Mouse (Mus musculus) erythroblast, embryonic 14.5 days (primary cell): ENCODE results near the gene Pigv. TPM values are rescaled to one million over a fixed set of nuclear protein-coding genes. Genes with fewer than 3 reads are reported as not detected.

Experiments
- H3K27me3 ChIP-seq: 2 replicates; pipeline ENCODE4 v1.6.1; 2012; ENCODE audit warnings: inconsistent platforms; ENCODE audit not compliant: control insufficient read depth
- H3K36me3 ChIP-seq: 2 replicates; pipeline ENCODE4 v1.6.1; 2012; ENCODE audit warnings: mild to moderate bottlenecking, inconsistent platforms; ENCODE audit not compliant: control insufficient read depth
- H3K4me1 ChIP-seq: 2 replicates; pipeline ENCODE4 v1.6.1; 2012; ENCODE audit warnings: inconsistent platforms; ENCODE audit not compliant: control insufficient read depth
- H3K4me3 ChIP-seq: replicated peaks from 2 replicates; pipeline ENCODE3; 2012; ENCODE audit warnings: moderate library complexity, mild to moderate bottlenecking, inconsistent platforms
- H3K9me3 ChIP-seq: 2 replicates; pipeline ENCODE4 v1.6.1; 2012; ENCODE audit warnings: low read length, inconsistent platforms, mixed read lengths; ENCODE audit not compliant: control insufficient read depth
- GATA1 ChIP-seq: IDR thresholded peaks from 2 replicates; pipeline ENCODE4 v1.6.1; 2012; ENCODE audit warnings: low read length, inconsistent platforms, mixed read lengths
- TAL1 ChIP-seq: IDR thresholded peaks from 3 replicates; pipeline ENCODE4 v1.6.1; 2012; ENCODE audit warnings: low read length, inconsistent platforms, mixed read lengths
- polyA plus RNA-seq: library from polyadenylated mRNA; stranded (reverse); fragments of >175 nt; gene quantifications from 2 replicates; pipeline ENCODE4 v1.2.3, GENCODE M21; 2012

Pigv gene
- polyA plus RNA-seq = 1.6 and 2.0 TPM in 2 replicates

- Histone ChIP-seq H3K27me3 (no peaks in the 10 kb centered on the region), H3K4me1 (peaks cover 66% of the 10 kb centered on the region), H3K36me3 (peaks cover 18% of the 10 kb centered on the region), H3K9me3 (no peaks in the 10 kb centered on the region), H3K4me3 (peak within 1 kb of the TSS; percentile 88)
- TF ChIP-seq GATA1 = no peak
Observed at GRCm38 (mm10) chr4:133671881-133672844, at the start of gene Pigv. TSS of gene Pigv (minus strand) at chr4:133672647.

- peaks cover 4% of the 10 kb centered on the region for H3K4me1 ChIP-seq
- no peaks in the 10 kb centered on the region for H3K27me3 ChIP-seq
- H3K9me3 ChIP-seq = no peaks in the 10 kb centered on the region
- H3K36me3 ChIP-seq = peaks cover 98% of the 10 kb centered on the region
- no peak for TF ChIP-seq TAL1
- no peak for TF ChIP-seq GATA1
- no peak overlapping the region for H3K4me3 ChIP-seq
Observed at GRCm38 (mm10) chr4:133719791-133720190, 47.3 kb upstream of the Pigv start.

- no peaks in the 10 kb centered on the region for H3K27me3 ChIP-seq
- H3K4me3 ChIP-seq = no peak overlapping the region
- peaks cover 8% of the 10 kb centered on the region for H3K4me1 ChIP-seq
- no peaks in the 10 kb centered on the region for H3K9me3 ChIP-seq
- peaks cover 98% of the 10 kb centered on the region for H3K36me3 ChIP-seq
- TF ChIP-seq TAL1 = no peak
- TF ChIP-seq GATA1 = no peak
Observed at GRCm38 (mm10) chr4:133712755-133713154, 40.3 kb upstream of the Pigv start.

DNA sequence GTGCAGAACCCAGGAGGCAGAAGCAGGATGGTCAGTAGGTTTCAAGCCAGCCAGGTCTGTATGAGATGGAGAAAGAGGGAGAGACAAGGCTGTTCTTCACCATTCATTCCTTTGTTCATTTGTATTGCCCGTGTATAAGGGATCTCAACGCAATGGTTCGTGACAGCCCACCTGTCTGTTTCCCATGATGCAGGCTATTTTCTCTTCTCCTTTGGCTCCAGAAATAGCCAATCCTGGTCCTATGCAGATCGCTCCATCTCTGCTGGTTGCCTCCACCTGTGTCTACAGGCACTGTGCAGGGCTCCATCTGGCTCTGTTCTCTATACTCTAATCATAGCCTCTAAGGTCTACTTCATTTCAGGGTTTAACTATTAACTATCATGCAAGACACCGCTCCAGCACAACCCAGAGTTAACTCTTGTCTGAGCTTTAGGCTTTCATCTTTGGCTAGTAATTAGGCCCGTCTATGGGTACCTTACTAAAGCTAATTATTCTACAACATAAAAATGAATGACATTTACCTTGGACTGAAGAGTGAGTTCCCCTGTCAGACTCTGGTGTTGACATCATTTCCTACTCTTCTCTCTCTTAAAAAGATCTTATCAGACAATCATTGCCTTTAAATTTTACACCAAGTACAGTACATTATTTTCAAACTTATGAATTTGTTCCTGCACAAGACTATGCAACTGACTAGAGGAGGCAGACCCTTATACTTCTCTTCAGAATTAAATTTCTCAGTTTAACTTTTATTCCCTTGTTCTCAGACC lies 39.0 kb upstream of the Pigv start:
- Histone ChIP-seq H3K36me3 (peaks cover 98% of the 10 kb centered on the region), H3K4me3 (no peak overlapping the region), H3K27me3 (no peaks in the 10 kb centered on the region), H3K9me3 (no peaks in the 10 kb centered on the region), H3K4me1 (peaks cover 19% of the 10 kb centered on the region)
- no peak for TF ChIP-seq TAL1
- TF ChIP-seq GATA1 = no peak

GRCm38 (mm10) chr4:133709395-133709794 lies 36.9 kb upstream of the Pigv start:
- peaks cover 38% of the 10 kb centered on the region for H3K4me1 ChIP-seq

GRCm38 (mm10) chr4:133707464-133707863 lies 35.0 kb upstream of the Pigv start:
- Histone ChIP-seq H3K36me3 (peaks cover 96% of the 10 kb centered on the region), H3K4me3 (no peak overlapping the region), H3K9me3 (no peaks in the 10 kb centered on the region), H3K4me1 (peaks cover 38% of the 10 kb centered on the region), H3K27me3 (no peaks in the 10 kb centered on the region)
- TF ChIP-seq TAL1 (no peak), GATA1 (no peak)

More at GRCm38 (mm10) chr4:133709395-133709794, 36.9 kb upstream of the Pigv start:
- no peak overlapping the region for H3K4me3 ChIP-seq
- TF ChIP-seq TAL1 (no peak), GATA1 (no peak)
- no peaks in the 10 kb centered on the region for H3K9me3 ChIP-seq
- H3K36me3 ChIP-seq = peaks cover 96% of the 10 kb centered on the region
- H3K27me3 ChIP-seq = no peaks in the 10 kb centered on the region

GRCm38 (mm10) chr4:133706956-133707355 lies 34.5 kb upstream of the Pigv start:
- H3K4me3 ChIP-seq = no peak overlapping the region
- peaks cover 38% of the 10 kb centered on the region for H3K4me1 ChIP-seq
- no peaks in the 10 kb centered on the region for H3K27me3 ChIP-seq
- peaks cover 96% of the 10 kb centered on the region for H3K36me3 ChIP-seq
- H3K9me3 ChIP-seq = no peaks in the 10 kb centered on the region
- TF ChIP-seq GATA1 (no peak), TAL1 (no peak)

GRCm38 (mm10) chr4:133705062-133705461 lies 32.6 kb upstream of the Pigv start:
- H3K27me3 ChIP-seq = no peaks in the 10 kb centered on the region
- H3K36me3 ChIP-seq = peaks cover 96% of the 10 kb centered on the region
- no peak overlapping the region for H3K4me3 ChIP-seq
- H3K4me1 ChIP-seq = peaks cover 36% of the 10 kb centered on the region
- TF ChIP-seq GATA1 = no peak
- H3K9me3 ChIP-seq = no peaks in the 10 kb centered on the region

GRCm38 (mm10) chr4:133700905-133701368 lies 28.5 kb upstream of the Pigv start:
- Histone ChIP-seq H3K27me3 (no peaks in the 10 kb centered on the region), H3K4me1 (peaks cover 13% of the 10 kb centered on the region), H3K9me3 (no peaks in the 10 kb centered on the region), H3K4me3 (no peak overlapping the region), H3K36me3 (peaks cover 93% of the 10 kb centered on the region)
- TF ChIP-seq TAL1 (no peak), GATA1 (no peak)
